Mouse (Mus musculus) testis, postnatal 10 days (tissue): ENCODE measurements at regions not wholly inside any gene's neighbourhood (a gene's known extent, or its start where the extent isn't known, plus 50 kb on each side); places are given as distances from the start of the nearest gene placed in this dataset.

Experiments used
- DNase-seq: peaks from one replicate; pipeline ENCODE4 v3.0.0; 2021; ENCODE audit warnings: low spot score

- DNase-seq: no peak
These were observed 174.2 kb downstream of the Mroh4 start for GRCm38 (mm10) chr15:74461935-74462334.

GRCm38 (mm10) chr15:74459345-74459975 lies 176.7 kb downstream of the Mroh4 start:
- no peak for DNase-seq

GRCm38 (mm10) chr15:74458940-74459339 lies 177.2 kb downstream of the Mroh4 start:
- DNase-seq: no peak

GRCm38 (mm10) chr15:74457965-74458364 lies 178.2 kb downstream of the Mroh4 start:
- DNase-seq: no peak

- no peak for DNase-seq
These were observed 179.5 kb downstream of the Mroh4 start for GRCm38 (mm10) chr15:74456675-74457040.

- DNase-seq: no peak
These were observed 180.1 kb downstream of the Mroh4 start for GRCm38 (mm10) chr15:74455921-74456674.

- DNase-seq: no peak
These were observed 181.6 kb downstream of the Mroh4 start for GRCm38 (mm10) chr15:74454543-74454942.

- DNase-seq: no peak
These were observed 182.3 kb downstream of the Mroh4 start for GRCm38 (mm10) chr15:74453810-74454209.

- DNase-seq: no peak
These were observed 183.7 kb downstream of the Mroh4 start for GRCm38 (mm10) chr15:74452426-74452825.

- DNase-seq: no peak
These were observed 194.3 kb downstream of the Mroh4 start for GRCm38 (mm10) chr15:74441889-74442288.

- DNase-seq: no peak
These were observed 209.2 kb downstream of the Mroh4 start for GRCm38 (mm10) chr15:74426989-74427388.

- DNase-seq: no peak
These were observed 213.2 kb downstream of the Mroh4 start for GRCm38 (mm10) chr15:74423001-74423400.

GRCm38 (mm10) chr15:74420550-74420949 lies 215.6 kb downstream of the Mroh4 start:
- DNase-seq: no peak

GRCm38 (mm10) chr15:74418635-74419034 lies 217.5 kb downstream of the Mroh4 start:
- DNase-seq: no peak

GRCm38 (mm10) chr15:74413217-74413616 lies 222.9 kb downstream of the Mroh4 start:
- no peak for DNase-seq

GRCm38 (mm10) chr15:74412261-74412660 lies 223.9 kb downstream of the Mroh4 start:
- DNase-seq: no peak

GRCm38 (mm10) chr15:74411097-74411496 lies 225.1 kb downstream of the Mroh4 start:
- no peak for DNase-seq

- no peak for DNase-seq
These were observed 231.3 kb downstream of the Mroh4 start for GRCm38 (mm10) chr15:74404866-74405265.

GRCm38 (mm10) chr15:74401275-74401674 lies 234.9 kb downstream of the Mroh4 start:
- DNase-seq: no peak

GRCm38 (mm10) chr15:74396029-74396428 lies 240.1 kb downstream of the Mroh4 start:
- DNase-seq: no peak

- no peak for DNase-seq
These were observed 248.6 kb downstream of the Mroh4 start for GRCm38 (mm10) chr15:74387533-74387932.

GRCm38 (mm10) chr15:74382556-74382955 lies 253.6 kb downstream of the Mroh4 start:
- peak; percentile 79 for DNase-seq

- no peak for DNase-seq
These were observed 256.8 kb downstream of the Mroh4 start for GRCm38 (mm10) chr15:74379366-74379765.

- DNase-seq: no peak
These were observed 266.7 kb downstream of the Mroh4 start for GRCm38 (mm10) chr15:74369461-74369860.
